Mouse (Mus musculus) layer of hippocampus, postnatal 10 days (tissue): ENCODE data around the gene Obox2. TPM values are rescaled to one million over a fixed set of nuclear protein-coding genes. Genes with fewer than 3 reads are reported as not detected.
"Not testable (repeated sequence)": the region's sequence is repeated elsewhere in the genome, so short reads cannot be mapped to it uniquely, and the experiment has no call there.

Experiments used
- DNase-seq, 2 experiments: peaks; one replicate each; pipeline ENCODE4 v3.0.0; 2021; ENCODE audit warnings: low spot score in 2 of 2
- long read RNA-seq: library from polyadenylated mRNA; stranded (forward); transcript quantifications from one replicate; pipeline ENCODE4 v2.0.0, GENCODE M21; 2023
- total RNA-seq, 2 experiments: library from RNA; stranded (reverse); gene quantifications; 2 replicates each; pipeline ENCODE4 v1.2.3; 2021

Obox2 gene
- total RNA-seq, result not detected
- long read RNA-seq, result 0 reads

DNA sequence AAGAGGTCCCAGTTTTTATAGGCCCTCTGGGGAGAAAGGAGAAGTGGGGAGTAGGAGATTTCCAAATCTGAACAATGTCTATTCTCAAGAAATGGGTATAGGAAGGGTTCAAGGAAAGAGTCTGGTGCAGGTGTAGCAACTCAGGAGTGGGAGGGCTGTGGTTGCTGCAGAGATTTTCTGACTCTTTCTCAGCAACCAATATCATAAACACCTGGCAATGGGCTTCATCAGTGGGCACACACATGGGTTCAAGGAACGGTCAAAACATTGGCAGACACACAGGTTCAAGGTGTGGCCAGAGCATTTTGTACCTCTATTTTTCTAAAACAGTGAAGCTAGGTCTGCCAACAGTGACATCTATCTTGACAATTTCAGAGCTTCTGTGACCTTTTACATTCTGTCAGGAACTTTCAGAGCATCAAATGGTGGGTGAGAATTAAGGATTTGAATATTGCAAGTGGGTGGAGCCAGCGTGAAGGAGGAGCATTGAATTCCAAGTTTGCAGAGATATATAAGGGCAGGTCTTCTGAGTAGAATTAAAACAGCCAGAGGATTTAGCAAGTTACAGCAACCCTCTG is at the start of gene Obox2, which contains the start of gene Obox1:
Obox2 (plus strand) TSS at position 301 of the 578 bp plus-strand sequence.
Obox1 (plus strand) TSS at position 528 of the 578 bp plus-strand sequence.
- DNase-seq, result not testable (repeated sequence)

DNA sequence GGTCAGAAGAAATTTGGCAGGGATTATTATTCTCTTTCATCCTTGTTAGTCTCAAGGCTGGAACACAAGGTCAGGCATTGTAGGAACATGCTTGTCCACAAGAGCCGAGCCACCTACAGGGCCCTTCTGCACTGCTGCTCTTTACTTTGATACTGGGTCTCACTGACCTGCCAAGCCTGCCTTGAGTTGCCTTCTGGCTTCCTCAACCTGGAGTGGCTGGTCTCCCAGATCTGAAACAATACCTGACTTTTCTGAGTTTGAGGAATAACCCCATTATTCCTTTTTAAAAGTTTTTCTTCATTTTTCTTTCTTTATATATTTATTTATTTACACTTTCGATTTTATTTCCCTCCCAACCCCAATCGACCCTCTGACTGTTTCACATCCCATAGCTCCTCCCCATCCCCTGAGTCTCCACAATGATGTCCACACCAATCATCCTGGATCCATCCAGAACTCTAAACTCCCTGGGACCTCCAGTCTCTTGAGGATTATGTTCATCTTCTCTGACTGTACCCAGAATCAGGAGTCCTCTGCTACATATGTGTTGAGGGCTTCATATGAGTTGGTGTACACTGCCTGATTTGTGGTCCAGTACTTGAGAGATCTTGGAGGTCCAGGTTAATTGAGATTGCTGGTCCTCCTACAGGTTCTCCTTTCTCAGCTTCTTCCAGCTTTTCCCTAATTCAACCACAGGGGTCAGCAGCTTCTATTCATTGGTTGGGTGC is 10.8 kb downstream of the Obox2 start:
- not testable (repeated sequence) for DNase-seq

DNA sequence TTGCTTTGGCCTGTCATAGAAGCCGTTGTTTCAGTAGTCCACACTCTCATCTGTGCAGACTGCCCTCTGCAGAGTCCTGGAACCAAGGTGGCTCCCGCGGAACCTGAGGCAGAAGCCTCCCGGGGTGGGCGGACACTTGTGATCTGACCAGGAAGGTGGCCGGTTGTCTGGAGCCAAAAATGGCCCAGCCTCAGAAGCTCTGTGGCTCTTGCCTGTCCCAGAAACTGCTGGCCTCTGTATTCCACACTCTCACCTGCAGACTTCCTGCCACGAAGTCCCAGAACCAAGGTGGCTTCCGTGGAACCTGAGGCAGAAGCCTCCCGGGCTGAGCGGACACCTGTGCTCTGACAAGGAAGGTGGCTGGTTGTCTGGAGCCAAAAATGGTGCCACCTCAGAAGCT is 18.3 kb downstream of the Obox2 start:
- DNase-seq, result not testable (repeated sequence)

DNA sequence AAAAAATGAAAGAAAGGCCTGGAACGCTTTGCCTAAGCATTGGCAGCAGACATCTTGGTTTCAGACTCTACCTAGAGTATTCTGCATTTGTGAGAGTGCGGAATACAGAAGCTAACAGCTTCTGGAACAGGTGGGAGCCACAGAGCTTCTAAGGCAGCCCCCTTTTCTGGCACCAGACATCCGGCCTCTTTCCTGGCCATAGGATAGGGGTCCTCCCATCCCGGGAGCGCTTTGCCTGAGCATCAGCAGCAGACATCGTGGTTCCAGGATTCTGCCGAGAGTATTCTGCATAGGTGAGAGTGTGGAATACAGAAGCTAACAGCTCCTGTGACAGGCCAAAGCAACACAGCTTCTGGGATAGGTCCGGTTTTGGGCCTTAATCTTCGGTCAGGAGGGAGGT is 29.5 kb downstream of the Obox2 start:
- not testable (repeated sequence) for DNase-seq

DNA sequence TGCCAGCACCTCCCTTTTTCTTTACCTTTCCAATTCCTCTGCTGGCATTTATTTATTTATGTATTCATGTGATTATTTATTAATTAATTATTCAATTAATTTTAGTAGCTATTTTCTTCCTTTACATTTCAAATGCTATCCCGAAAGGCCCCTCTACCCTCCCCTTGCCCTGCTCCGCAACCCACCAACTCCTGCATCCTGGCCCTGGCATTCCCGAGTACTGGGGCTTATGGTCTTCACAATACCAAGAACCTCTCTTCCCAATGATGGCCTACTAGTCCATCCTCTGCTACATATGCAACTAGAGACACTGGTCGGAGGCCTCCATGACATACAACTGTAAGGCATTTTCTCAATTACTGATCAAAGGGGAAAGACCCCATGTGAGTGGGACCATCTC is 37.0 kb downstream of the Obox2 start:
- DNase-seq, result not testable (repeated sequence)

Other genes with a start within 250 kb of the Obox2 start
- not detected for gene Obox1, start 227 bp downstream of the Obox2 start, total RNA-seq